Mouse (Mus musculus) liver (tissue): ENCODE measurements at regions not wholly inside any gene's neighbourhood (a gene's known extent, or its start where the extent isn't known, plus 50 kb on each side); places are given as distances from the start of the nearest gene placed in this dataset.
"Not testable (repeated sequence)": the region's sequence is repeated elsewhere in the genome, so short reads cannot be mapped to it uniquely, and the experiment has no call there.

Experiments
- DNase-seq: peaks from one replicate; pipeline ENCODE4 v3.0.0-alpha.2; 2020; ENCODE audit warnings: mixed read lengths

DNA sequence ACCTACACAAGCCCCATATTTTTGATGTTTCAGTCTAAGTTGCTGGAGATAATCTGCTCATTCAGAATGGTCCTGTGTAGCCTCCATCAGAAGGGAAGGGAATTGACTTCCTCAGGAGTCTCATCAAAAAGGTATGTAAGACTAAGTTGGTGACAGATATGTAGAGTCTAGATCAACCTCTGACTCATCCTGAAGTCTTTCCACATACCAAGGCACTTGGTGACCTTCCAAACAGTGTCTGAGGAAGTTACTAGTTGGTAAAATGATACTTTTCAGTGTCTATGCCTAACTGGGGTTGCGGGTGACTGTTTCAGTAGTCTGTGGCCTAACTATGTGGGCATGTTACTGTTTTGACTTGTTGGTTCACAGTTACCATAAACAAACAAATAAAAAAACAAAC lies 133.0 kb upstream of the Plcb4 start:
- no peak for DNase-seq

GRCm38 (mm10) chr2:135529619-135530018 lies 129.2 kb upstream of the Plcb4 start:
- DNase-seq, result no peak

- DNase-seq, result peak; percentile 3
Measured at GRCm38 (mm10) chr2:135536303-135536871, 122.4 kb upstream of the Plcb4 start.

DNA sequence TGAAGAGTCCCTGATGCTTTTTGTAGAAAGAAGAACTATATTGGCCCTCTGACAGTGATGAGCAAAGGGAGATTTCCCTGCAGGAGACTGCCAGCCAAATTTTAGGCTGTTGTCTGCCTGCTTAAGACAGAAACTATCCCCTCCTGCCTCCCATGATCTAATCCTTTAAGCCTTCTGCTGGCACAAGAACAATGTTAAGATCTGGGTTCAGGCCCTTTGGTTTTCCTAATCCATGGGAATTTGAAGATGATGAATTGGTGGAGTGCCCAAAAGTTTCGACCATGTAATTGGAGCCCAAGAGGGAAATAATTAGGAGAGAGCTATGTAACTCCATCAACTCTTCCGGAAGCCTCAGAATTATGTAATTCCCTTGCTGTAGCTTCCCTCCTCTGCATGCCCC lies 120.8 kb upstream of the Plcb4 start:
- DNase-seq, result no peak

GRCm38 (mm10) chr2:135541058-135541457 lies 117.8 kb upstream of the Plcb4 start:
- DNase-seq, result no peak

DNA sequence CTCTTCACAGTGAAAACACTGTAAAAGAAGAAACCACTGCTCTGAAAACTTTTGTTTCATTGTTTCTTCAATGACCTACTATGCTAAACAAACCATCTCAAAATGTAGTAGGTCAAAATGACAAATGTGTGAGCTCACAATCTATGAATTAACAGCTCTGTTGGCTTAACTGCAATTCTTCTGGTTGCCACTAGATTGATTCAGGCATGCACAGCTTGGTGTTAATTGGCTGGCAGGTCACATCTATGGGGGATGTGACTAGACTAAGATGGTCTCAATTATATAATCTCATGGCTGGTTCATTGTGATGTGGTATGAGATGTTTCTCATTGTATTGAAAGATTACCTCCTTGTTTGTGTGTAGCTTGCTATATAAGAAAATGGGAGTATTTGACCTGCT lies 116.9 kb upstream of the Plcb4 start:
- no peak for DNase-seq

- DNase-seq, result no peak
Measured at GRCm38 (mm10) chr2:135544882-135545281, 113.9 kb upstream of the Plcb4 start.

GRCm38 (mm10) chr2:135547966-135548365 lies 110.8 kb upstream of the Plcb4 start:
- no peak for DNase-seq

GRCm38 (mm10) chr2:135553031-135553430 lies 105.8 kb upstream of the Plcb4 start:
- DNase-seq, result no peak

DNA sequence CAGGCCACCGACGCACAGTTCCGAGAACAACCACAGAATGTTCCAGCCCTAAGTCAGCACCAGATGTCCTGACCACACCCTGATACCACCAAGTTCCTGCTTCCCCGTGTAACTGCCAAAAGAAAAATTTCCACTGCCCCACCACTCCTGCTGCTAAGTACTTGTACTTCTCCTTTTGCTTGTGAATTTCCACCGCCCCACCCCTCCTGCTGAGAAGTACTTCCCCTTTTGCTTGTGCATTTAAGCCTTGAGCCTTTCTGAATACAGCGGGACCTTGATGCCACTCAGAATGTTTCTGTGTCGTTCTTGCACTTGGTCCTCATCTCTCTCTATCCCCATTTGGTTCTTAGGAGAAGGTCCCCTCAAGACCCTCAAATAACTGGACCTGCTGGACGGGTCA lies 100.8 kb upstream of the Plcb4 start:
- not testable (repeated sequence) for DNase-seq

- no peak for DNase-seq
Measured at GRCm38 (mm10) chr2:135559328-135559727, 99.5 kb upstream of the Plcb4 start.

GRCm38 (mm10) chr2:135559933-135560710 lies 98.7 kb upstream of the Plcb4 start:
- no peak for DNase-seq

DNA sequence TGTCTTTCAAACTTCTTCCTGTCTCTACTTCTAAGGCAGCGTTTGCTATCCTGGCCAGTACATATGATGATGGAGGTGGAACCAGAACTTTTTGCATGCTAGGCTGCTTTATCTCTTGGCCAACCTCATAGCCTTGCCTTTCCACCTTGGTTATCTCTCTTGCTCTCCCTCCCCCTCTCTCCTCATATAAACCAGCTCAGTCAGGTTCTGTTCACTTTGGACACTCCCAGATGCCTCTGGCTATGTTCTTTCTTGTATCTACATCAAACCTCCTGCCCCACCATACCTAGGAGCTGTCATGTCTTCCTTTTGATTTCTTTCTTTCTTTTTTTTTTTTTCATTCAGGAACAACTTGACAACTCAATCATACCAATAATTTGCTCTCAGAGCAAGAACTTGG lies 98.0 kb upstream of the Plcb4 start:
- DNase-seq, result no peak

- DNase-seq, result no peak
Measured at GRCm38 (mm10) chr2:135561716-135562115, 97.1 kb upstream of the Plcb4 start.

DNA sequence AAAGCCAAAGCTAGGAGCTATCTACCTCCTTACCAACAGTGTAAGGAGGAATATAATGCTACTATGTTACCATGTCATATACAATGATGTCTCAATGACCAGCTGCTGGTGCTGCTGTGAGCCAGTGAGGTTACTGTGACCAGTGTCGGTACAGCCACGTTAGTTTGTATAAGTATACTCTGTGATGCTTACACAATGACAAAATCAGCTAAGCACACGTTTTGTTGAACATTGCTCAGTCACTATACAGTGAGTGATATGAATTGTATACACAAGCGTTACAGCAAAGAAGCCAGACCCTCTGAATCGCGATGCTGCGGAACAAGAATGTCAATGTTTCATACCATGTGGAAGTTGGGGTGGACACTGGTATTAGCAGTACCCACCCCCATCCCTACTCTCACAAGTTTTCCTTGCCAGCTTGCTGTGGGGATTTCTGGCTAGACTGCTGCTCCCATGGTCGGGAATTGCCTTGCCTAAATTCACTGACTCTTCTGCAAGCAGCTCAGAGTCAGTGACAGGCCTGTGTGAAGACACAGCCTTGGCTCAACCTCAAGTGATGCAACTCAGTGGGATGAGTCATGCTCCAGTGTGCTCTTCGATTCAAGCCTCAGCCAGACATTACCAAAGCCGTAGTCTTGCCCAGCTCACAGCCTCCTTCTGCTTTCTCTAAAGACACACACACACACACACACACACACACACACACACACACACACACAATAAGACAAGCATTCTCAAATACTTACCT lies 96.5 kb upstream of the Plcb4 start:
- DNase-seq, result no peak

- no peak for DNase-seq
Measured at GRCm38 (mm10) chr2:135564231-135564630, 94.6 kb upstream of the Plcb4 start.

- no peak for DNase-seq
Measured at GRCm38 (mm10) chr2:135568350-135568749, 90.5 kb upstream of the Plcb4 start.

DNA sequence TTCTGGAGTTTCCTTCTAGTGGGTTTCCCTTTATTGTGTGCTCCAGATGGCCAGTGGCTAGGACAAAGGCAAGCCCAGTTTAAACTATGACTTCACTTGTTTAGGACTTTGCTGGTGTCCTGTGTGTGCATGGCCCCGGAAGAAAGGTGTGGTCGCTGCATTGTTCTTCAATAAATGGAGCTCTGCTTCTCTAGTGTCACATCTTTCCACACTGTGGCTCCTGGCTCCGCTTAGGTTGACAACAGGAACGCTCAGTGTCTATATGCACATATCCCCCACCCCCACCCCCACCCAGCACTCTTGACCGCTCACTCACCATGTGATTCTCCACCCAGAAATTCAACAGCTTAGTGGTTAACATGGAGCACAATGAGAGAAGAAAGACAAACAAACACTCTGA lies 87.2 kb upstream of the Plcb4 start:
- DNase-seq, result no peak

GRCm38 (mm10) chr2:135577228-135577627 lies 81.6 kb upstream of the Plcb4 start:
- no peak for DNase-seq

DNA sequence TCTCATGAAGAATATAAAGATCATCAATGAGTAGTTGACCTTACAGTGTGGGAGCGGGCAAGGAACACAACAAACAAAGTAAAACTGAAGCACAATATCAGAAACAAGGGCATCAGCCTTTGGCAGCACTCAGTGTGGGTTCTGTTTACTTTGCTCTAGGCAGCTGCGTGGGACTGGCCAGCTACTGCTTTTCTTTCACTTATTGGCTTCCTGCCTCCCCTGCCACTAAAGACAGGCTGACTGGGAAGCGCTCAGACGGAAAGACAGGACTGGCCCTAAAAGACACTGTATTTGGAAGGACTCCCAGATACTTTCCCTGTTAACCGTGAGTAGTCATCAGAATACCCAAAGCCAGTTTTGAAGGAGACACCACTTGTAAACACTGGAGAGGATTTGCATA lies 80.7 kb upstream of the Plcb4 start:
- DNase-seq, result no peak

GRCm38 (mm10) chr2:135579514-135579913 lies 79.3 kb upstream of the Plcb4 start:
- DNase-seq, result no peak

DNA sequence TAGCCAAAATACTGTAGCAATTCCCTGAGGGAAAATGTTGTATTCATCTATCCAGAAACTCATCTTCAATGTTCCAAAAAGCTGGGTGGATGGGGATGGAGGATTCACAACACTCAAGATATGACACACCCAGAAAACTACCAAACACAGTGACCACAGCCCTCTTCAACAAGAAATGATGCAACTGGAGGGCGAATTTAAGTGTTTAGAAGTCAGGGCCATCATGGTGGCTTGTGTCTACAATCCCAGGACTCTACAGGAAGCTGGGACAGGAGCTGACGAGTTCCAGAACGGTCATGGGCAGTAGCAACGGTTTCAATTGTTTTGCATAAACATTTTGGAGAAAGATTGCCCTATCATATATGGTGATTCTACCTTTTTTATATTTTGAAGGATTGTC lies 78.8 kb upstream of the Plcb4 start:
- DNase-seq, result no peak

GRCm38 (mm10) chr2:135582341-135582740 lies 76.5 kb upstream of the Plcb4 start:
- DNase-seq, result no peak

DNA sequence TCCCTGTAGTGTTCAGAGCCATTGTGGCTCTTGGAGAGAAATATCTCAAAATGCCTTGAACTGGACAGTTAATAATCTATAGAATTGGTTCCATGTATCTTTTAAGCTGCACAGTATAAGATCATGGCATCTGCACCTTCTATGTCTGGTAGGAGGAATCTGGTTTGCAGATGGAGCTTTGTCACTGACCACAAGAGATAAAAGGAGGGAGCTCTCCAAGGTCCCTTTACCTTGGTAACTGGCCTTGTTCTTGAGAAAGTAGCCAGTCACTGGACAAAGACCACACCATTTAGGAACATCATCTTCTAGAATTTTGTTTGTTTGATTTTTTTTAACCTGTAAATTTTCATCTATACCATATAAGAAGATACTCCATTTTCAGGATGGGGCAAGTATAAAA lies 52.5 kb upstream of the Plcb4 start:
- no peak for DNase-seq
